Mouse (Mus musculus): ENCODE data around the gene Insig2. TPM values are rescaled to one million over a fixed set of nuclear protein-coding genes. Genes with fewer than 3 reads are reported as not detected.

Insig2 gene
- polyA plus RNA-seq, 1 experiment, result 11.2 TPM

- peaks cover 13% of the 10 kb centered on the region for H3K36me3 ChIP-seq (ENCODE audit: control insufficient read depth, insufficient read depth, low read length)
- H3K4me3 ChIP-seq (ENCODE audit: extremely low read depth, insufficient read depth, insufficient read length), result no peak overlapping the region
- H3K4me1 ChIP-seq (ENCODE audit: control insufficient read depth, insufficient read depth, insufficient read length), result peaks cover 20% of the 10 kb centered on the region; the same call in 1 of the 2 replicates
- no peaks in the 10 kb centered on the region for H3K27me3 ChIP-seq (ENCODE audit: control insufficient read depth, insufficient read depth, low read length)
- H3K27ac ChIP-seq (ENCODE audit: insufficient read depth, low read length), result no peak overlapping the region
- 95% methylated on average over 4 of the region's 4 CpGs for WGBS
- no peak for TF ChIP-seq CTCF (IDR thresholded peaks at IDR 0.05; ENCODE audit: extremely low read depth, insufficient read depth, insufficient read length, insufficient replicate concordance)
- TF ChIP-seq POLR2A (IDR thresholded peaks at IDR 0.05; ENCODE audit: low read depth, low read length), result no peak
- DNase-seq (ENCODE audit: low read depth in 1 of 2, low spot score in 2 of 2), result no peak
These were observed 20.1 kb downstream of the Insig2 start for GRCm38 (mm10) chr1:121312326-121312725.

GRCm38 (mm10) chr1:121296717-121297255 is 35.6 kb downstream of the Insig2 start:
- 90% methylated on average over 5 of the region's 5 CpGs for WGBS
- DNase-seq (ENCODE audit: low read depth in 1 of 2, low spot score in 2 of 2), result no peak
- Histone ChIP-seq H3K27ac (ENCODE audit: insufficient read depth, low read length) (no peak overlapping the region), H3K4me1 (ENCODE audit: control insufficient read depth, insufficient read depth, insufficient read length) (no peaks in the 10 kb centered on the region), H3K4me3 (ENCODE audit: extremely low read depth, insufficient read depth, insufficient read length) (no peak overlapping the region), H3K36me3 (ENCODE audit: control insufficient read depth, insufficient read depth, low read length) (peaks cover 1% of the 10 kb centered on the region; the same call in 1 of the 2 replicates), H3K27me3 (ENCODE audit: control insufficient read depth, insufficient read depth, low read length) (no peaks in the 10 kb centered on the region)
- TF ChIP-seq CTCF (IDR thresholded peaks at IDR 0.05; ENCODE audit: extremely low read depth, insufficient read depth, insufficient read length, insufficient replicate concordance) (no peak), POLR2A (IDR thresholded peaks at IDR 0.05; ENCODE audit: low read depth, low read length) (no peak)

- Histone ChIP-seq H3K27me3 (ENCODE audit: control insufficient read depth, insufficient read depth, low read length) (no peaks in the 10 kb centered on the region), H3K27ac (ENCODE audit: insufficient read depth, low read length) (no peak overlapping the region), H3K4me3 (ENCODE audit: extremely low read depth, insufficient read depth, insufficient read length) (no peak overlapping the region), H3K36me3 (ENCODE audit: control insufficient read depth, insufficient read depth, low read length) (no peaks in the 10 kb centered on the region), H3K4me1 (ENCODE audit: control insufficient read depth, insufficient read depth, insufficient read length) (no peaks in the 10 kb centered on the region)
- WGBS, result 64% methylated on average over 3 of the region's 3 CpGs
- no peak for DNase-seq (ENCODE audit: low read depth in 1 of 2, low spot score in 2 of 2)
- TF ChIP-seq POLR2A (IDR thresholded peaks at IDR 0.05; ENCODE audit: low read depth, low read length), result no peak
- no peak for TF ChIP-seq CTCF (IDR thresholded peaks at IDR 0.05; ENCODE audit: extremely low read depth, insufficient read depth, insufficient read length, insufficient replicate concordance)
These were observed 38.8 kb downstream of the Insig2 start for GRCm38 (mm10) chr1:121293571-121293970.

GRCm38 (mm10) chr1:121290841-121291240 is 41.5 kb downstream of the Insig2 start:
- TF ChIP-seq CTCF (IDR thresholded peaks at IDR 0.05; ENCODE audit: extremely low read depth, insufficient read depth, insufficient read length, insufficient replicate concordance) (no peak), POLR2A (IDR thresholded peaks at IDR 0.05; ENCODE audit: low read depth, low read length) (no peak)
- Histone ChIP-seq H3K27ac (ENCODE audit: insufficient read depth, low read length) (no peak overlapping the region), H3K4me3 (ENCODE audit: extremely low read depth, insufficient read depth, insufficient read length) (no peak overlapping the region), H3K36me3 (ENCODE audit: control insufficient read depth, insufficient read depth, low read length) (no peaks in the 10 kb centered on the region), H3K4me1 (ENCODE audit: control insufficient read depth, insufficient read depth, insufficient read length) (no peaks in the 10 kb centered on the region), H3K27me3 (ENCODE audit: control insufficient read depth, insufficient read depth, low read length) (no peaks in the 10 kb centered on the region)
- DNase-seq (ENCODE audit: low read depth in 1 of 2, low spot score in 2 of 2), result no peak
- 84% methylated on average over 10 of the region's 10 CpGs for WGBS

- WGBS, result 77% methylated on average over 5 of the region's 5 CpGs
- TF ChIP-seq CTCF (IDR thresholded peaks at IDR 0.05; ENCODE audit: extremely low read depth, insufficient read depth, insufficient read length, insufficient replicate concordance) (no peak), POLR2A (IDR thresholded peaks at IDR 0.05; ENCODE audit: low read depth, low read length) (no peak)
- H3K27me3 ChIP-seq (ENCODE audit: control insufficient read depth, insufficient read depth, low read length), result no peaks in the 10 kb centered on the region
- H3K4me3 ChIP-seq (ENCODE audit: extremely low read depth, insufficient read depth, insufficient read length), result no peak overlapping the region
- no peak for DNase-seq (ENCODE audit: low read depth in 1 of 2, low spot score in 2 of 2)
- H3K36me3 ChIP-seq (ENCODE audit: control insufficient read depth, insufficient read depth, low read length), result no peaks in the 10 kb centered on the region
- no peak overlapping the region for H3K27ac ChIP-seq (ENCODE audit: insufficient read depth, low read length)
- H3K4me1 ChIP-seq (ENCODE audit: control insufficient read depth, insufficient read depth, insufficient read length), result no peaks in the 10 kb centered on the region
These were observed 42.0 kb downstream of the Insig2 start for GRCm38 (mm10) chr1:121290340-121290739.

GRCm38 (mm10) chr1:121284197-121284596 is 48.2 kb downstream of the Insig2 start:
- Histone ChIP-seq H3K4me1 (ENCODE audit: control insufficient read depth, insufficient read depth, insufficient read length) (no peaks in the 10 kb centered on the region), H3K36me3 (ENCODE audit: control insufficient read depth, insufficient read depth, low read length) (no peaks in the 10 kb centered on the region), H3K27ac (ENCODE audit: insufficient read depth, low read length) (no peak overlapping the region), H3K4me3 (ENCODE audit: extremely low read depth, insufficient read depth, insufficient read length) (no peak overlapping the region), H3K27me3 (ENCODE audit: control insufficient read depth, insufficient read depth, low read length) (no peaks in the 10 kb centered on the region)
- no peak for DNase-seq (ENCODE audit: low read depth in 1 of 2, low spot score in 2 of 2)
- TF ChIP-seq CTCF (IDR thresholded peaks at IDR 0.05; ENCODE audit: extremely low read depth, insufficient read depth, insufficient read length, insufficient replicate concordance), result no peak
- TF ChIP-seq POLR2A (IDR thresholded peaks at IDR 0.05; ENCODE audit: low read depth, low read length), result no peak
- WGBS, result 94% methylated on average over 2 of the region's 2 CpGs

- H3K4me1 ChIP-seq (ENCODE audit: control insufficient read depth, insufficient read depth, insufficient read length), result no peaks in the 10 kb centered on the region
- H3K27me3 ChIP-seq (ENCODE audit: control insufficient read depth, insufficient read depth, low read length), result no peaks in the 10 kb centered on the region
- H3K4me3 ChIP-seq (ENCODE audit: extremely low read depth, insufficient read depth, insufficient read length), result no peak overlapping the region
- H3K27ac ChIP-seq (ENCODE audit: insufficient read depth, low read length), result no peak overlapping the region
- 97% methylated on average over 1 of the region's 1 CpGs for WGBS
- no peak for DNase-seq (ENCODE audit: low read depth in 1 of 2, low spot score in 2 of 2)
- TF ChIP-seq CTCF (IDR thresholded peaks at IDR 0.05; ENCODE audit: extremely low read depth, insufficient read depth, insufficient read length, insufficient replicate concordance) (no peak), POLR2A (IDR thresholded peaks at IDR 0.05; ENCODE audit: low read depth, low read length) (no peak)
- H3K36me3 ChIP-seq (ENCODE audit: control insufficient read depth, insufficient read depth, low read length), result no peaks in the 10 kb centered on the region
These were observed 51.9 kb downstream of the Insig2 start for GRCm38 (mm10) chr1:121280501-121280900.

Measured in spleen, adult 2 months (tissue).